Mouse (Mus musculus) lung, embryonic 15.5 days (tissue): ENCODE measurements around the gene Rapgef6. TPM values are rescaled to one million over a fixed set of nuclear protein-coding genes. Genes with fewer than 3 reads are reported as not detected.
"Not testable (repeated sequence)": the region's sequence is repeated elsewhere in the genome, so short reads cannot be mapped to it uniquely, and the experiment has no call there.

Source experiments
- ATAC-seq: fragments of 200-750 bp; cut with Nextera tagmentation; 2 replicates; pipeline ENCODE4 v1.8.0; 2017; ENCODE audit warnings: moderate number of reproducible peaks, borderline replicate concordance; ENCODE audit not compliant: low FRiP score, low TSS enrichment; ENCODE audit errors: extremely low read depth
- H3K27ac ChIP-seq: fragments of 300-500 bp; sonication (generic); 2 replicates; pipeline ENCODE4 v1.5.1; 2015; ENCODE audit warnings: moderate library complexity, mild to moderate bottlenecking, inconsistent platforms
- H3K27me3 ChIP-seq: fragments of 300-500 bp; sonication (generic); 2 replicates; pipeline ENCODE4 v1.6.1; 2015; ENCODE audit warnings: inconsistent platforms
- H3K36me3 ChIP-seq: fragments of 300-500 bp; sonication (generic); 2 replicates; pipeline ENCODE4 v1.6.1; 2015; ENCODE audit warnings: inconsistent platforms
- H3K4me1 ChIP-seq: fragments of 300-500 bp; sonication (generic); 2 replicates; pipeline ENCODE4 v1.6.1; 2015; ENCODE audit warnings: inconsistent platforms
- H3K4me2 ChIP-seq: fragments of 300-500 bp; sonication (generic); 2 replicates; pipeline ENCODE4 v1.6.1; 2015; ENCODE audit warnings: inconsistent platforms, mild to moderate bottlenecking, moderate library complexity
- H3K4me3 ChIP-seq: fragments of 300-500 bp; sonication (generic); 2 replicates; pipeline ENCODE4 v1.5.1; 2015; ENCODE audit warnings: mild to moderate bottlenecking, inconsistent platforms
- H3K9ac ChIP-seq: fragments of 300-500 bp; sonication (generic); 2 replicates; pipeline ENCODE4 v1.6.1; 2015; ENCODE audit warnings: inconsistent platforms
- H3K9me3 ChIP-seq: fragments of 300-500 bp; sonication (generic); 2 replicates; pipeline ENCODE4 v1.6.1; 2016; ENCODE audit warnings: inconsistent platforms
- WGBS: fragments of 180-500 bp; shearing (Covaris S2); methylation state at CpG from one replicate; pipeline ENCODE4 v1.1.7; 2015; 5-methylcytosine and 5-hydroxymethylcytosine counted together
- polyA plus RNA-seq: library from polyadenylated mRNA; unstranded; fragments of >200 nt; fragmentation: Nextera tagmentation; extraction: Ambion mirVana; gene quantifications from 2 replicates; pipeline ENCODE4 v1.2.1, GENCODE M21; 2015

Rapgef6 gene
- polyA plus RNA-seq, 1 experiment from 2014 or later, result 37.4 TPM

GRCm38 (mm10) chr11:54594049-54594448, 71.4 kb downstream of the Rapgef6 start:
- Histone ChIP-seq H3K4me1 (no peaks in the 10 kb centered on the region), H3K36me3 (peaks cover 2% of the 10 kb centered on the region; the same call in 1 of the 2 replicates), H3K4me2 (no peak overlapping the region), H3K9me3 (no peaks in the 10 kb centered on the region), H3K27me3 (no peaks in the 10 kb centered on the region), H3K4me3 (no peak overlapping the region), H3K9ac (no peak overlapping the region), H3K27ac (no peak overlapping the region)
- WGBS, result 82% methylated on average over 2 of the region's 2 CpGs
- ATAC-seq, result no peak

GRCm38 (mm10) chr11:54595053-54595452, 72.4 kb downstream of the Rapgef6 start:
- H3K4me1 ChIP-seq, result no peaks in the 10 kb centered on the region
- no peak for ATAC-seq

GRCm38 (mm10) chr11:54595905-54596555, 73.4 kb downstream of the Rapgef6 start:
- Histone ChIP-seq H3K4me1 (no peaks in the 10 kb centered on the region), H3K27ac (no peak overlapping the region), H3K4me2 (no peak overlapping the region), H3K27me3 (no peaks in the 10 kb centered on the region), H3K9ac (no peak overlapping the region), H3K9me3 (no peaks in the 10 kb centered on the region), H3K36me3 (no peaks in the 10 kb centered on the region), H3K4me3 (no peak overlapping the region)
- WGBS, result 79% methylated on average over 8 of the region's 8 CpGs
- ATAC-seq, result no peak

More at GRCm38 (mm10) chr11:54595053-54595452, 72.4 kb downstream of the Rapgef6 start:
- Histone ChIP-seq H3K9me3 (no peaks in the 10 kb centered on the region), H3K4me3 (no peak overlapping the region), H3K27me3 (no peaks in the 10 kb centered on the region), H3K36me3 (no peaks in the 10 kb centered on the region), H3K27ac (no peak overlapping the region), H3K4me2 (no peak overlapping the region), H3K9ac (no peak overlapping the region)
- 47% methylated on average over 4 of the region's 4 CpGs for WGBS

GRCm38 (mm10) chr11:54597902-54598447, 75.3 kb downstream of the Rapgef6 start:
- WGBS, result 26% methylated on average over 1 of the region's 1 CpGs
- Histone ChIP-seq H3K27ac (no peak overlapping the region), H3K9me3 (no peaks in the 10 kb centered on the region), H3K27me3 (no peaks in the 10 kb centered on the region), H3K4me2 (no peak overlapping the region), H3K4me1 (no peaks in the 10 kb centered on the region), H3K9ac (no peak overlapping the region), H3K36me3 (no peaks in the 10 kb centered on the region), H3K4me3 (no peak overlapping the region)
- no peak for ATAC-seq

GRCm38 (mm10) chr11:54601121-54601520, 78.5 kb downstream of the Rapgef6 start:
- Histone ChIP-seq H3K4me1 (no peaks in the 10 kb centered on the region), H3K27ac (no peak overlapping the region), H3K4me3 (no peak overlapping the region), H3K9me3 (no peaks in the 10 kb centered on the region), H3K36me3 (no peaks in the 10 kb centered on the region), H3K27me3 (no peaks in the 10 kb centered on the region), H3K4me2 (no peak overlapping the region), H3K9ac (no peak overlapping the region)
- WGBS, result 68% methylated on average over 2 of the region's 2 CpGs
- no peak for ATAC-seq

- not testable (repeated sequence) for H3K36me3 ChIP-seq, ATAC-seq, H3K27ac ChIP-seq, H3K9me3 ChIP-seq, H3K9ac ChIP-seq, H3K27me3 ChIP-seq, H3K4me3 ChIP-seq, H3K4me1 ChIP-seq, H3K4me2 ChIP-seq
- 78% methylated on average over 1 of the region's 1 CpGs for WGBS
Observed at GRCm38 (mm10) chr11:54602764-54603163, 80.1 kb downstream of the Rapgef6 start.

- H3K4me3 ChIP-seq, result no peak overlapping the region
- H3K36me3 ChIP-seq, result no peaks in the 10 kb centered on the region
- H3K27me3 ChIP-seq, result no peaks in the 10 kb centered on the region
- ATAC-seq, result no peak
- H3K4me1 ChIP-seq, result no peaks in the 10 kb centered on the region
- no peak overlapping the region for H3K27ac ChIP-seq
- WGBS, result 66% methylated on average over 3 of the region's 3 CpGs
- no peak overlapping the region for H3K4me2 ChIP-seq
- no peaks in the 10 kb centered on the region for H3K9me3 ChIP-seq
- no peak overlapping the region for H3K9ac ChIP-seq
Observed at GRCm38 (mm10) chr11:54604415-54604814, 81.8 kb downstream of the Rapgef6 start.

GRCm38 (mm10) chr11:54613628-54614027, 91.0 kb downstream of the Rapgef6 start:
- no peak for ATAC-seq
- Histone ChIP-seq H3K36me3 (no peaks in the 10 kb centered on the region), H3K9me3 (no peaks in the 10 kb centered on the region), H3K4me1 (no peaks in the 10 kb centered on the region), H3K27me3 (no peaks in the 10 kb centered on the region), H3K4me3 (no peak overlapping the region), H3K27ac (no peak overlapping the region), H3K4me2 (no peak overlapping the region), H3K9ac (no peak overlapping the region)

- no peak overlapping the region for H3K4me3 ChIP-seq
- ATAC-seq, result 0 out of 2 replicates have a peak, but pooled peaks have one; percentile 46
Observed at GRCm38 (mm10) chr11:54614560-54614959, 91.9 kb downstream of the Rapgef6 start.

GRCm38 (mm10) chr11:54618841-54619240, 96.2 kb downstream of the Rapgef6 start:
- ATAC-seq, result no peak
- Histone ChIP-seq H3K9me3 (no peaks in the 10 kb centered on the region), H3K27ac (no peak overlapping the region), H3K36me3 (0 out of 2 replicates have a peak, but pooled peaks cover 3% of the 10 kb centered on the region), H3K4me3 (no peak overlapping the region), H3K4me1 (no peaks in the 10 kb centered on the region), H3K27me3 (no peaks in the 10 kb centered on the region), H3K9ac (no peak overlapping the region), H3K4me2 (no peak overlapping the region)
- 65% methylated on average over 2 of the region's 2 CpGs for WGBS

More at GRCm38 (mm10) chr11:54614560-54614959, 91.9 kb downstream of the Rapgef6 start:
- no peaks in the 10 kb centered on the region for H3K27me3 ChIP-seq
- no peak overlapping the region for H3K9ac ChIP-seq
- 58% methylated on average over 1 of the region's 1 CpGs for WGBS
- no peak overlapping the region for H3K27ac ChIP-seq
- no peaks in the 10 kb centered on the region for H3K9me3 ChIP-seq
- no peaks in the 10 kb centered on the region for H3K36me3 ChIP-seq
- H3K4me2 ChIP-seq, result no peak overlapping the region
- no peaks in the 10 kb centered on the region for H3K4me1 ChIP-seq

- WGBS, result 96% methylated on average over 2 of the region's 2 CpGs
- H3K9ac ChIP-seq, result no peak overlapping the region
- no peaks in the 10 kb centered on the region for H3K4me1 ChIP-seq
- no peak overlapping the region for H3K4me3 ChIP-seq
- no peak for ATAC-seq
- H3K9me3 ChIP-seq, result no peaks in the 10 kb centered on the region
- H3K27me3 ChIP-seq, result no peaks in the 10 kb centered on the region
- no peak overlapping the region for H3K4me2 ChIP-seq
- no peak overlapping the region for H3K27ac ChIP-seq
- 0 out of 2 replicates have a peak, but pooled peaks cover 3% of the 10 kb centered on the region for H3K36me3 ChIP-seq
Observed at GRCm38 (mm10) chr11:54621725-54622124, 99.1 kb downstream of the Rapgef6 start.

- ATAC-seq, result no peak
- no peak overlapping the region for H3K4me2 ChIP-seq
- no peaks in the 10 kb centered on the region for H3K36me3 ChIP-seq
- no peaks in the 10 kb centered on the region for H3K4me1 ChIP-seq
- 74% methylated on average over 1 of the region's 1 CpGs for WGBS
- no peak overlapping the region for H3K27ac ChIP-seq
- H3K9ac ChIP-seq, result no peak overlapping the region
- no peaks in the 10 kb centered on the region for H3K9me3 ChIP-seq
- no peaks in the 10 kb centered on the region for H3K27me3 ChIP-seq
- H3K4me3 ChIP-seq, result no peak overlapping the region
Observed at GRCm38 (mm10) chr11:54626905-54627304, 104.3 kb downstream of the Rapgef6 start.
